Mouse (Mus musculus): ENCODE data around the gene 4933405O20Rik.

Gene 4933405O20Rik

DNA sequence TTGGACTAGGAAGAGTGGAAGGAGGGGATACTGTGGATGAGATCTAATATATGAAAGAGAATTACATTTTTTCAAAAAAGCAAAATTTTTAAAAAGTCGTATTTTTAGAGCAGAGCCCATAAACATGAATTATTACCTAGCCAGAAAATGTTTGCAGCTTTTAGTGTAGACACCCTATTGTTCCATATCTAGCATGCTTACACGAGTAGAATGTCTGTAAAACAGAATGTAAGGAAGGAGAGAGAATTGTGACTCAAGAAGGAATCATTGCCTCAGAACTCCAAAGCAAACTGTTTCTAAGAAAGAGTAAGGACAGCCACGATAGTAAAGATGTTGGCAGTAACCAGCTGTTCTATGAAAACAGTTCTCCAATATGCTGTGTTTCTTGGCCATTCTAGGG, at the start of gene 4933405O20Rik:
Gene 4933405O20Rik (plus strand): TSS at position 301 of the 400 bp plus-strand sequence.
- no peak for DNase-seq (ENCODE audit: low spot score)

DNA sequence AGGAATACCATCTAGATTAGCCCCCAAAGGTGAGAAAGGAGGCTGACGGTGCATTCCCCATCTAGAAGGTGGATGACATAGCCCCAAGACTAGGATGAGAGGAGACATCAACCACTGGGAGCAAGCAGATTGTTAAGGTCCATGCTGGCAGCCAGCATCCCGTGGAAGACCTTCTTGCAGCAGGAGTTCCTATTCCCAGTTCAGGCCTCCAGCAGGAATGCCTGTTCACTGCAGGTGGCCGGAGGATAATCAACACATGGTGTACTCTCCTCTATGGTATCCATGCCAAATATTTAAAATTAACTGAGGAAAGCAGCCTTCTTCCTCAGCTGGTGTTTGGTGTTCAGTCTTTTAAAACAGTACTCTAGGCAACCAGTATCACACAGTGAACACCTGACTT, 49.4 kb upstream of the 4933405O20Rik start:
- DNase-seq (ENCODE audit: low spot score), result no peak

DNA sequence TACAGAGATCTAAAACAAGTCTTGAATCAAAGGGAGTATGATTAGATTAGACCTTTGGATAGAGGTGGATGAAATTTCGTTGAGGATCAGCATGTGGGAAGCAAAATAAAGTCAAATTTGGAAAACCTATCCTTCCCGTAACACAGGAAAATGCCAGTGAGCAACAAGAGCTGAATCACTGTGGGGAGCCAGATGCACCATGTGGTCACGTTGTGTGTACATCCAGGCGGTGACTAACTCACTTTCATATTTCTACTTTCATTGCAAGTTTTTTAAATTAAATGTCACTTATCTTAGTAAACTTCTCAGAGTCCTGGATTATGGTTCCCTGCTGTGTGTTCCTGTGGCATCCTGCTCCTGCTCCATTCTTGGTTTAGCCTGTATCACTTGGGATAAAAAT, 47.6 kb upstream of the 4933405O20Rik start:
- no peak for DNase-seq (ENCODE audit: low spot score)

DNA sequence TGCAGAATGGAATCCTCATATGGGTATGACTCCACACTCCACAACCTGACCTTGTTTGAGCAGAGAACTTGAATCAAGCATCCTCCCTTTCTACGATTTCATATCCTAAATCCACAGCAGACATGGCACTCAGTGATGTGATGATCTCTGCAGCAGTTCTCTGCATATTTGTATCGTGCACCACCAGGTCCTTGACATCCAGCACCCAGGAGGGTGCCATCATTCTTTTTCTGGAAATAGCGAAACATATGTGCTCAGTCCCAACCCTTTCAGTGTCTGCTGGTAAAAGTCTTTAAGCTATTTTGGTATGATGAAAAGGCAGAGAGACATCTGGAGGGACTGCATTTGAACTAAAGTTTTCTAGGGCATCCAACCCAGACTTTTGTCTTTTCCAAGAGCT, 36.3 kb upstream of the 4933405O20Rik start:
- no peak for DNase-seq (ENCODE audit: low spot score)

DNA sequence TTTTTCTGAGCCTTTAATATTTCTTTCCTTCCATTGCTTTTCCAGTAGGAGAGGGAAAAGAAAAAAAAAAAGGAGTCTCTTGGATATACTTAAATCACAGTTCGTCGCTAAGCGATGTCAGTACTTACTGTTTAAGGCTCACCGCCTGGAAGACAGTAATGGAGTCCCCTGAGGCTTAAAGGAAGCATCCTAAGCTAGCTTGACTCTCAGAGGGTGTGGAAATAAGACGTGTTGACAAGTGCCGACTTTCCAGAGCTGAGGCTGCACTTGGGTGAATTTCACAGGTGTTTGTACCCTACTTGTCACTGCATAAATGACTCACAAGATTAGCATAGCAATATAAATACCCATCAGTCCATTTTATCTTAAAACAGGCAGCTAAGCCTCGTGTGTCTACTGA, 25.1 kb upstream of the 4933405O20Rik start:
- no peak for DNase-seq (ENCODE audit: low spot score)

DNA sequence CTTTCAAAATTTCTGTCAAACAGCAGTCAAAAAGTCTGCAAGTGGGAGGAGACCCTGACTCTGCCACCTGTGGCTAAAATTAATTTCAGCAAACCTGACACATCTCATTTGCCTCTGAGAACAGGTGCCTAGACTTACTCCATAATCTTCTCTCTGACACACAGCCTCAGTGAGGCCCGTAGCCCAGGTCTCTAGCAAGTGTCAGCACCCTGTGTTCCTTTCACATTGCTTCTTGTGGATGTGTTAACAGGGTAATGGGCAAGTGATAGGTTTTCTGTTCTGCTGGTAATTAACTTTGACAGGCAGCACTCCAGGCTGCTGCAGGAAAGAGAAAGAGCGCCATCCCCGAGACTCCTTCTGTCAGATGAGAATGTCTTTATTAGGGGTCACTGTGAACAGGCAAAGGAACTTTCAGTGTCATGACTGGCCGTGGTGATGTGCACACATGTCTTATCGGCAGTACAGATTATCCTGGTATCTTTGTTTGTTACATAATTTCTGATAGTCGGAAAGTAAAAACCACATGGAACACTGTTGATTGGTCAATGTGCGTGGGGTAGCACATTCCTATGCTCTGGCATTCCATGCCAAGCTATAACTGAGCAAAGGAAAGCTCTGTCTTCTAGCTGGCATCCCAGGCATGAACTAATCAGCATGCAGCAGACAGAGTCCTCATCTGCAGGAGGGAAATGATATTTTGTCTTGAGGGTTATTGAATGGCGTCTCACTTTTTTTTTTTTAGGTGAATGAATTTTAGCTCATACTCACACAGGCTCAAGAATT, 10.2 kb upstream of the 4933405O20Rik start:
- DNase-seq (ENCODE audit: low spot score), result no peak

DNA sequence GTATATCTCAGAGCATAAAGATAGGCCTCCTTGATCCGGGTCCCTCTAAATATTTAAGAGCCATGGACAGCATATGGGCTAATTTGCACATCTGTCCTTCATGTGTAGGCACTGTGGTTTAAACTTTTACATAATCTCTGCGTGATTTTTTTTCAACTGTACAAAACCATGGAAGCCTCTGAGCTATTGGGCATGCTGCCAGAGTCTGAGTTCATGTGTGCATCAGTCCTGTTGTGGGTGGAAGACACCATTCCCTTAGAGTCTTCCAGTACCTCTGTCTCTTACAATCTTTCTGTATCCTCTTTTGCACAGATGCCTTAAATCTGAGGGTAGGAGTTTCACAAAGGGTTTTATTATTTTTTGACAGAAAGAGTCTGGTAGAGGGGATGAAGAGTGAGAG, 15.1 kb downstream of the 4933405O20Rik start:
- no peak for DNase-seq (ENCODE audit: low spot score)

DNA sequence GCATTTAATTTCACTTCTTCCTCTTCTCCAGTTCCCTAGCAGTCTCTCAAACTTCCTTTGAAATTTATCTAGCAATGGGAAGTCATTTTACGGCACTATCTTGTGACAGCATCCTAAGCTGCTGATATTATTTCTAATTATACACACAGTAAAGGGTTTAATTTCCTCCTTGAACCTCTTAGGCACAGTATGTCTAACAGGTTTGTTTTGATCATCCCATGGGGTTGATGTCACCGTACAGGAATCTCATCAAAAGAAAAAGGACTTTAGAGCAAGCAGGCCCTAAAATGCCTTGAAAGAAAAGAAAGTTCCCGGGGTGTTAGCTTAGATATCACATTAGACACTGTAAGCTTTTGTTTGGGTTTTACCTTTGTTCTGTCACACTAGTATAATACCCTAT, 30.2 kb downstream of the 4933405O20Rik start:
- DNase-seq (ENCODE audit: low spot score), result no peak

DNA sequence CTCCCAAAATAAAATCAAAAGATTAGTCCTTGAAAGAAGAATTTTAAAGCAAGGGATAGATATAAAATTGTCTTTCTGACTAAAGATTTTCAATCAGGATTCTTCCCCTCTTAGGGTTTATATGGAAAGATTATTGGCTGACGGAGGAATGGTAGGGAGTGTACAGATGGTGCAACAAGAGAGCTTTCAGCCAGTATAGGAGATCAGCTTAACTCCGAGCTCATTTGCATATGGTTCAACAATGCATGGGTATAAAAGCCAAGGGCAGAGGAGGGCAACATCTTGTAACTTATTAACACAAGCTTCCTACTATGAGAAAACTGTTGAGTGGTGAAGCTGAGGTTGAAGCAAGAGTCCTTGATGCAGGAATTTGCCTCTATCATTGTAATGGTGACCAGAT, 34.2 kb downstream of the 4933405O20Rik start:
- DNase-seq (ENCODE audit: low spot score), result no peak
